Comparison of ENCODE assay signal across 8 mouse cellular contexts in the genomic region with DNA sequence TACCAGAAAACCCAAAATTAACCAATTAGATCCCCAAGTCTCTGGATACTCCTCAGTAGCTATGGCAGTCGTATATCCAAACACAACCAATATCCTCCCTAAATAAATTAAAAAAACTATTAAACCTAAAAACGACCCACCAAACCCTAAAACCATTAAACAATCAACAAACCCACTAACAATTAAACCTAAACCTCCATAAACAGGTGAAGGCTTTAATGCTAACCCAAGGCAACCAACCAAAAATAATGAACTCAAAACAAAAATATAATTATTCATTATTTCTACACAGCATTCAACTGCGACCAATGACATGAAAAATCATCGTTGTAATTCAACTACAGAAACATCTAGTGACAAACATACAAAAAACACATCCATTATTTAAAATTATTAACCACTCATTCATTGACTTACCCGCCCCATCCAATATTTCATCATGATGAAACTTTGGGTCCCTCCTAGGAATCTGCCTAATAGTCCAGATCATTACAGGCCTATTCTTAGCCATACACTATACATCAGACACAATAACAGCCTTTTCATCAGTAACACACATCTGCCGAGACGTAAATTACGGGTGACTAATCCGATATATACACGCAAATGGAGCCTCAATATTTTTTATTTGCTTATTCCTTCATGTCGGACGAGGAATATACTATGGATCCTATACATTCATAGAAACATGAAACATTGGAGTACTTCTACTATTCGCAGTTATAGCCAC.
DNase-seq lines count a peak whose midpoint lies in the region; ATAC-seq and TF ChIP-seq lines count a peak whose summit lies in the region.

No protein-coding gene starts in this region.

- TF ChIP-seq CTCF in forebrain, postnatal 0 days (IDR thresholded peaks at IDR 0.05; ENCODE audit: low read depth): no peak

- no peak for DNase-seq in forebrain, embryonic 11.5 days (ENCODE audit: low spot score)
- no peak for DNase-seq in forebrain, embryonic 10.5 days (ENCODE audit: extremely low spot score, low spot score)
- DNase-seq in forebrain, postnatal 0 days: no peak
- no peak for DNase-seq in natural killer cell, adult 2 months (ENCODE audit: low spot score in 2 of 2)
- DNase-seq in layer of hippocampus, adult 11-12 months (ENCODE audit: low spot score): no peak
- DNase-seq in frontal cortex, postnatal 10 days (ENCODE audit: low spot score in 2 of 2): no peak

- no peak overlapping the region for H3K4me3 ChIP-seq in forebrain, embryonic 11.5 days (ENCODE audit: low read depth, low read length)
- no peak overlapping the region for H3K4me3 ChIP-seq in forebrain, embryonic 10.5 days
- H3K4me3 ChIP-seq in forebrain, postnatal 0 days (ENCODE audit: low read depth, low read length): no peak overlapping the region
- no peak overlapping the region for H3K4me3 ChIP-seq in liver, embryonic 15.5 days (replicated peaks)

- peak; percentile 95 for ATAC-seq in forebrain, embryonic 11.5 days (replicated peaks; ENCODE audit: low FRiP score)
- ATAC-seq in CD4-positive, CD25-positive, alpha-beta regulatory T cell, adult 4 months: peak; percentile 90
- ATAC-seq in forebrain, postnatal 0 days: peak; percentile 89
- ATAC-seq in liver, embryonic 15.5 days (ENCODE audit: insufficient read depth): peak; percentile 77

- no peak overlapping the region for H3K4me2 ChIP-seq in forebrain, embryonic 11.5 days (ENCODE audit: low read depth, low read length, severe bottlenecking)
- no peak overlapping the region for H3K4me2 ChIP-seq in forebrain, postnatal 0 days (ENCODE audit: low read depth)
- H3K4me2 ChIP-seq in liver, embryonic 15.5 days: no peak overlapping the region

- H3K9me3 ChIP-seq in forebrain, embryonic 11.5 days (ENCODE audit: control insufficient read depth, low read length): no peaks in the 10 kb centered on the region
- H3K9me3 ChIP-seq in forebrain, embryonic 10.5 days: no peaks in the 10 kb centered on the region
- H3K9me3 ChIP-seq in forebrain, postnatal 0 days (ENCODE audit: low read length): no peaks in the 10 kb centered on the region
- H3K9me3 ChIP-seq in liver, embryonic 15.5 days (replicated peaks): no peaks in the 10 kb centered on the region

- no peaks in the 10 kb centered on the region for H3K4me1 ChIP-seq in forebrain, embryonic 11.5 days (replicated peaks; ENCODE audit: control insufficient read depth, insufficient read depth, low read length)
- no peaks in the 10 kb centered on the region for H3K4me1 ChIP-seq in forebrain, embryonic 10.5 days
- no peaks in the 10 kb centered on the region for H3K4me1 ChIP-seq in forebrain, postnatal 0 days (ENCODE audit: insufficient read depth)
- H3K4me1 ChIP-seq in liver, embryonic 15.5 days (replicated peaks): no peaks in the 10 kb centered on the region

- H3K27ac ChIP-seq in forebrain, embryonic 11.5 days (ENCODE audit: low read depth, low read length): no peak overlapping the region
- H3K27ac ChIP-seq in forebrain, embryonic 10.5 days: no peak overlapping the region
- no peak overlapping the region for H3K27ac ChIP-seq in forebrain, postnatal 0 days (ENCODE audit: low read depth, low read length)
- no peak overlapping the region for H3K27ac ChIP-seq in liver, embryonic 15.5 days (replicated peaks)

- no peaks in the 10 kb centered on the region for H3K27me3 ChIP-seq in forebrain, embryonic 11.5 days (ENCODE audit: control insufficient read depth, insufficient read depth, low read length)
- H3K27me3 ChIP-seq in forebrain, embryonic 10.5 days (ENCODE audit: poor library complexity, severe bottlenecking): no peaks in the 10 kb centered on the region
- no peaks in the 10 kb centered on the region for H3K27me3 ChIP-seq in forebrain, postnatal 0 days (ENCODE audit: insufficient read depth, low read length)
- H3K27me3 ChIP-seq in liver, embryonic 15.5 days: no peaks in the 10 kb centered on the region

- WGBS in forebrain, embryonic 11.5 days: 88% methylated on average over 13 of the region's 13 CpGs
- WGBS in forebrain, embryonic 10.5 days: 92% methylated on average over 13 of the region's 13 CpGs
- WGBS in forebrain, postnatal 0 days: 89% methylated on average over 13 of the region's 13 CpGs
- WGBS in liver, embryonic 15.5 days (ENCODE audit: insufficient replicate concordance): 66% methylated on average over 13 of the region's 13 CpGs

- H3K9ac ChIP-seq in forebrain, embryonic 11.5 days (ENCODE audit: low read length): no peak overlapping the region
- no peak overlapping the region for H3K9ac ChIP-seq in forebrain, postnatal 0 days
- no peak overlapping the region for H3K9ac ChIP-seq in liver, embryonic 15.5 days

- H3K36me3 ChIP-seq in forebrain, embryonic 11.5 days (ENCODE audit: control insufficient read depth, insufficient read depth, low read length): no peaks in the 10 kb centered on the region
- H3K36me3 ChIP-seq in forebrain, embryonic 10.5 days (replicated peaks): no peaks in the 10 kb centered on the region
- H3K36me3 ChIP-seq in forebrain, postnatal 0 days (ENCODE audit: insufficient read depth): no peaks in the 10 kb centered on the region
- no peaks in the 10 kb centered on the region for H3K36me3 ChIP-seq in liver, embryonic 15.5 days (replicated peaks)
